ENCODE assay signal across 15 mouse cellular contexts in genomic region chr1:4622408-4622807, GRCm38 (mm10).
A peak's percentile ranks its signal among the peaks of the same experiment; 100 is the strongest.
DNase-seq lines count a peak whose midpoint lies in the region; ATAC-seq lines count a peak whose summit lies in the region.
"Had no signal": no experiment of that assay in that cellular context is flagged by ENCODE, and none has a peak within 500 bp of the region (broad histone marks: within the 10 kb centered on the region; RNA-seq: fewer than 3 reads in every experiment).

No protein-coding gene starts in this region.

- no peak overlapping the region for H3K4me3 ChIP-seq in midbrain, embryonic 14.5 days (replicated peaks; ENCODE audit: low read depth, low read length)
- H3K4me3 ChIP-seq: embryonic facial prominence, embryonic 15.5 days; hindbrain, embryonic 13.5 days; layer of hippocampus, adult 2 months; stomach, embryonic 15.5 days had no signal

- ATAC-seq in granulocyte monocyte progenitor cell, adult 5-6 weeks (replicated peaks; ENCODE audit: poor library complexity, severe bottlenecking): no peak
- no peak for ATAC-seq in midbrain, embryonic 14.5 days (ENCODE audit: low FRiP score, low TSS enrichment)
- ATAC-seq: midbrain, embryonic 16.5 days had no signal

- H3K9ac ChIP-seq in midbrain, embryonic 14.5 days (replicated peaks; ENCODE audit: low read length): no peak overlapping the region
- H3K9ac ChIP-seq: embryonic facial prominence, embryonic 15.5 days; hindbrain, embryonic 13.5 days; stomach, embryonic 15.5 days had no signal

- H3K4me1 ChIP-seq in midbrain, embryonic 14.5 days (ENCODE audit: control insufficient read depth, insufficient read depth, low read length): no peaks in the 10 kb centered on the region
- H3K4me1 ChIP-seq: embryonic facial prominence, embryonic 15.5 days; hindbrain, embryonic 13.5 days; stomach, embryonic 15.5 days had no signal

- no peaks in the 10 kb centered on the region for H3K36me3 ChIP-seq in midbrain, embryonic 14.5 days (ENCODE audit: control insufficient read depth, insufficient read depth, low read length)
- H3K36me3 ChIP-seq: embryonic facial prominence, embryonic 15.5 days; G1E; hindbrain, embryonic 13.5 days; stomach, embryonic 15.5 days had no signal

- no peaks in the 10 kb centered on the region for H3K9me3 ChIP-seq in midbrain, embryonic 14.5 days (ENCODE audit: control insufficient read depth, low read length)
- H3K9me3 ChIP-seq: embryonic facial prominence, embryonic 15.5 days; G1E; hindbrain, embryonic 13.5 days; stomach, embryonic 15.5 days had no signal

- H3K4me2 ChIP-seq in midbrain, embryonic 14.5 days (ENCODE audit: low read length): no peak overlapping the region
- H3K4me2 ChIP-seq: embryonic facial prominence, embryonic 15.5 days; hindbrain, embryonic 13.5 days; stomach, embryonic 15.5 days had no signal

- peak; percentile 7 to 40 for DNase-seq in adrenal gland, adult (ENCODE audit: inconsistent age in 2 of 2, low spot score in 1 of 2)
- DNase-seq in adrenal gland, adult 18-20 months (ENCODE audit: low spot score in 2 of 2): no peak
- DNase-seq in kidney, adult 8-10 months: peak; percentile 7 to 23
- DNase-seq in kidney, postnatal 4 days: no peak
- peak; percentile 75 for DNase-seq in heart, adult 8-10 months (ENCODE audit: low spot score)
- peak; percentile 24 to 51 for DNase-seq in kidney, postnatal 36 days
- no peak for DNase-seq in midbrain, embryonic 14.5 days
- DNase-seq: cerebellum, adult 9-11 months had no signal

- H3K27ac ChIP-seq in midbrain, embryonic 14.5 days (replicated peaks; ENCODE audit: low read depth, low read length): no peak overlapping the region
- H3K27ac ChIP-seq: embryonic facial prominence, embryonic 15.5 days; hindbrain, embryonic 13.5 days; layer of hippocampus, adult 2 months had no signal

- WGBS in midbrain, embryonic 14.5 days: 76% methylated on average over 5 of the region's 5 CpGs

- no peaks in the 10 kb centered on the region for H3K27me3 ChIP-seq in midbrain, embryonic 14.5 days (ENCODE audit: control insufficient read depth, insufficient read depth, low read length)
- H3K27me3 ChIP-seq: embryonic facial prominence, embryonic 15.5 days; hindbrain, embryonic 13.5 days; stomach, embryonic 15.5 days had no signal

Comparison
In these comparisons a context has a peak if more than half of its experiments do, and no peak if none do; other contexts are left out.
1. DNase-seq: peak in adrenal gland, adult (2 of 2), kidney, adult 8-10 months (2 of 2), heart, adult 8-10 months (single experiment) and kidney, postnatal 36 days (2 of 2); none in adrenal gland, adult 18-20 months (0 of 2), kidney, postnatal 4 days (0 of 2) and midbrain, embryonic 14.5 days (single experiment).